Mouse (Mus musculus): Measurements from ENCODE around the gene Morf4l1. TPM values are rescaled to one million over a fixed set of nuclear protein-coding genes. Genes with fewer than 3 reads are reported as not detected.
"Not testable (repeated sequence)": the region's sequence is repeated elsewhere in the genome, so short reads cannot be mapped to it uniquely, and the experiment has no call there.

The Morf4l1 gene
- polyA plus RNA-seq, 1 experiment from 2014 or later = 502 TPM

GRCm38 (mm10) chr9:90045191-90045590 lies 69.4 kb downstream of the Morf4l1 start:
- no peak overlapping the region for H3K9ac ChIP-seq (ENCODE audit: low read length)
- no peak for DNase-seq (ENCODE audit: low spot score)
- no peaks in the 10 kb centered on the region for H3K9me3 ChIP-seq (ENCODE audit: control insufficient read depth, low read length)
- H3K36me3 ChIP-seq (ENCODE audit: control insufficient read depth, insufficient read depth, low read length) = no peaks in the 10 kb centered on the region
- H3K4me2 ChIP-seq (ENCODE audit: low read depth) = no peak overlapping the region
- no peak overlapping the region for H3K4me3 ChIP-seq (ENCODE audit: low read depth, low read length)
- no peak for ATAC-seq (ENCODE audit: insufficient read depth, low FRiP score, low TSS enrichment)
- 89% methylated on average over 7 of the region's 7 CpGs for WGBS
- H3K27ac ChIP-seq (ENCODE audit: low read depth, low read length) = no peak overlapping the region
- no peaks in the 10 kb centered on the region for H3K4me1 ChIP-seq (ENCODE audit: control insufficient read depth, insufficient read depth, low read length)
- H3K27me3 ChIP-seq (ENCODE audit: control insufficient read depth, insufficient read depth, low read length) = no peaks in the 10 kb centered on the region

DNA sequence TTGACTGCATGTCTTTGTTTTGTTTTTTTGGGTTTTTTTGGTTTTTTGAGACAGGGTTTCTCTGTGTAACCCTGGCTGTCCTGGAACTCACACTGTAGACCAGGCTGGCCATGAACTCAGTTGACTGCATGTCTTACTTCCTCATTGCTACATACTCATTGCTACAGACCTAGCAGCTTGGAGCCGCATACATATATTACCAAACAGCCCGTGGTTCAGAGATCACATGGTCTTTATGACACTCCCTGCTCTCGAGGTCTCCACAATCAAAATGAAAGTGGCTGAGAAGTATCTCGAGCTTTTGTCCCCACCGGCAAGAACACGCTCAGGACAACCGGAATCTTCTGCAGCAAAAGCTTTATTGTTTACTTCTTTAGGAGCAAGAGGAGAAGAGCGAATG lies 71.7 kb downstream of the Morf4l1 start:
- H3K36me3 ChIP-seq (ENCODE audit: control insufficient read depth, insufficient read depth, low read length); H3K27ac ChIP-seq (ENCODE audit: low read depth, low read length); DNase-seq (ENCODE audit: low spot score); H3K4me2 ChIP-seq (ENCODE audit: low read depth); H3K4me1 ChIP-seq (ENCODE audit: control insufficient read depth, insufficient read depth, low read length); H3K9me3 ChIP-seq (ENCODE audit: control insufficient read depth, low read length); ATAC-seq (ENCODE audit: insufficient read depth, low FRiP score, low TSS enrichment); H3K9ac ChIP-seq (ENCODE audit: low read length); H3K27me3 ChIP-seq (ENCODE audit: control insufficient read depth, insufficient read depth, low read length); H3K4me3 ChIP-seq (ENCODE audit: low read depth, low read length): not testable (repeated sequence)
- 94% methylated on average over 8 of the region's 8 CpGs for WGBS

Other genes starting within 250 kb of the Morf4l1 start
- gene Rasgrf1, start 204.9 kb downstream of the Morf4l1 start, polyA plus RNA-seq (2014; fragmentation: Nextera tagmentation; extraction: Ambion mirVana) = not detected in 2 replicates
- 7.2 and 12.8 TPM in 2 replicates for gene Ctsh, start 60.6 kb downstream of the Morf4l1 start, polyA plus RNA-seq (2014; fragmentation: Nextera tagmentation; extraction: Ambion mirVana)
- gene Adamts7, start 48.3 kb upstream of the Morf4l1 start, polyA plus RNA-seq (2014; fragmentation: Nextera tagmentation; extraction: Ambion mirVana) = 13.8 and 15.5 TPM in 2 replicates
- 10.7 and 11.5 TPM in 2 replicates for gene Tbc1d2b, start 156.0 kb upstream of the Morf4l1 start, polyA plus RNA-seq (2014; fragmentation: Nextera tagmentation; extraction: Ambion mirVana)